Mouse (Mus musculus) embryo, embryonic 9.5 days (tissue): ENCODE results near the gene Unc5cl.

Experiments used
- DNase-seq: peaks from one replicate; pipeline ENCODE4 v3.0.0-alpha.2; 2017; ENCODE audit errors: extremely low spot score

Gene Unc5cl

GRCm38 (mm10) chr17:48454688-48455087 lies at the start of gene Unc5cl:
Gene Unc5cl (plus strand): TSS chr17:48454901.
- no peak for DNase-seq

- no peak for DNase-seq
Observed at GRCm38 (mm10) chr17:48407154-48407553, 47.5 kb upstream of the Unc5cl start.

- no peak for DNase-seq
Observed at GRCm38 (mm10) chr17:48407910-48408525, 46.7 kb upstream of the Unc5cl start.

GRCm38 (mm10) chr17:48408526-48409291 lies 46.0 kb upstream of the Unc5cl start:
- DNase-seq: peak; percentile 77

- DNase-seq: peak; percentile 100
Observed at GRCm38 (mm10) chr17:48409380-48410298, 45.1 kb upstream of the Unc5cl start, which contains the start of the genes Nfya and Oard1. Gene Nfya (minus strand): TSS chr17:48409906. Gene Oard1 (plus strand): TSS chr17:48410014.

- no peak for DNase-seq
Observed at GRCm38 (mm10) chr17:48410299-48410785, 44.4 kb upstream of the Unc5cl start.

GRCm38 (mm10) chr17:48411241-48411640 lies 43.5 kb upstream of the Unc5cl start:
- no peak for DNase-seq

- no peak for DNase-seq
Observed at GRCm38 (mm10) chr17:48416011-48416410, 38.7 kb upstream of the Unc5cl start.

GRCm38 (mm10) chr17:48416425-48417195 lies 38.1 kb upstream of the Unc5cl start:
- no peak for DNase-seq

- no peak for DNase-seq
Observed at GRCm38 (mm10) chr17:48417521-48417920, 37.2 kb upstream of the Unc5cl start.

- DNase-seq: no peak
Observed at GRCm38 (mm10) chr17:48418174-48418573, 36.5 kb upstream of the Unc5cl start.

GRCm38 (mm10) chr17:48418781-48419180 lies 35.9 kb upstream of the Unc5cl start:
- no peak for DNase-seq

GRCm38 (mm10) chr17:48419571-48419970 lies 35.1 kb upstream of the Unc5cl start:
- DNase-seq: no peak

GRCm38 (mm10) chr17:48424237-48424636 lies 30.5 kb upstream of the Unc5cl start:
- DNase-seq: no peak

GRCm38 (mm10) chr17:48425823-48426612 lies 28.7 kb upstream of the Unc5cl start:
- DNase-seq: no peak

GRCm38 (mm10) chr17:48426991-48427750 lies 27.5 kb upstream of the Unc5cl start:
- no peak for DNase-seq

- DNase-seq: no peak
Observed at GRCm38 (mm10) chr17:48427852-48428530, 26.7 kb upstream of the Unc5cl start.

- no peak for DNase-seq
Observed at GRCm38 (mm10) chr17:48430394-48430793, 24.3 kb upstream of the Unc5cl start.

GRCm38 (mm10) chr17:48431054-48431453 lies 23.6 kb upstream of the Unc5cl start:
- no peak for DNase-seq
